Mouse (Mus musculus) heart, postnatal 36 days (tissue): Measurements from ENCODE around the gene Tspan9. TPM values are rescaled to one million over a fixed set of nuclear protein-coding genes. Genes with fewer than 3 reads are reported as not detected.
A peak's percentile ranks its signal among the peaks of the same experiment; 100 is the strongest.

Experiments
- DNase-seq, 2 experiments: peaks; one replicate each; pipeline ENCODE4 v3.0.0; 2021 to 2022
- intact Hi-C: fragments of 180-260 bp; cut with DNase I; formaldehyde crosslinking; loops from one replicate; pipeline ENCODE4 v1.15.1; 2025
- total RNA-seq, 2 experiments: library from RNA; stranded (reverse); gene quantifications; 2 replicates each; pipeline ENCODE4 v1.2.3; 2021

Gene Tspan9
- total RNA-seq, 2 experiments from 2014 or later: 80.9 to 113 TPM

DNA sequence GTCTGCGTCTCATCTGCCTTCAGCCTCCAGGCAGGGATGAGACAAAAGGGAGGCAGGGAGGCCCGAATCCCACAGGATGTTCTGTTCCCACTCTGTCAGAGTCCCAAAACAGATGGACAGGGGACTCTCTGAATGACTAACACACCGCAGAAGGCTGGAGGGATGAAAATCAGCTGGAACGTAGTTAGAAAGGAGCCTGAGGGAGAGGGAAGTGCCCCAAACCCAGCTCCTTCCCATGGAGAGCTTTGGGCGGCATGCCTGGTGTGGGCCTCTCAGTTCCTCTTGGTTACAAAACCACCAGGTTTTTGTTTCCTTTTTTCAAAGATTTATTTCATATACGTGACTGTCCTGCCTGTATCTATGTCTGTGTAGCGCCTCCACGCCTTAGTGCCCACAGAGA, 35.7 kb downstream of the Tspan9 start:
- intact Hi-C loops: no loop called here

GRCm38 (mm10) chr6:128106154-128106553, 37.2 kb downstream of the Tspan9 start:
- intact Hi-C loops: no loop called here
- DNase-seq: no peak

More for the DNA sequence above, 35.7 kb downstream of the Tspan9 start:
- DNase-seq: no peak

- no peak for DNase-seq
- intact Hi-C loops: no loop called here
Measured at GRCm38 (mm10) chr6:128104712-128105324, 38.6 kb downstream of the Tspan9 start.

GRCm38 (mm10) chr6:128103874-128104273, 39.5 kb downstream of the Tspan9 start:
- no peak for DNase-seq
- intact Hi-C loops: no loop called here

DNA sequence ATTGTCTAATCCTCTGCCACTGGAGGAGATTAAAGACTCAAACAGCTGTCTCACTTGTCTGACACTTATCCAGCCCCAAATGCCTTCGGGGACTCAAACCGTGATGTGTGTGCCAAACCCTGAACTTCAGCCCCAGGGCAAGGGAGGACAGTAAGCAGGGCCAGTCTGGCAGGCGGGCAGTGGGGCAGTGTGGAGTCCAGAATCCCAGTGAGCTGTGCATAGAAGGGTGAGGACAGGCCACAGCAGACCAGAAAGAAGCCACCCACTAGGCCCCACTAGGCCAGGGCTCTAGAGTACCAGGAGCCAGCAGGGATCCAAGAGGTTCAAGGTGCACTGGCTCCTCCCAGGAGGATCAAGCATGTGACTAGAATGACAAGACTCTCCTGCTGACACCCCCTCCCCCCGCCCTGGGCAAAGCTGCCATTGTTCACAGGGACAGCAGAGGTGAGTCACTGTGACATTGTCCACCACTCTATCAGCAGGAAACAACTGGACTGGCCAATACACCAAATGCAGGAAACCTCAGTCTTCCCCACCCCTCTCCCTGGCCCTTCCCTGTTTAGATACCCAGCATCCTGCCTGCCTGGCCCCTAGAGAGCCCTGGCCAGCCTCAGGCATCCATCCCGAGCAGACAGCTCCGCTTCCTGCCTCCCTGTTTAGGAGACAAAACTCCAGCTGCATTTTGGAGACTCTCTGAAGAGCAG, 40.9 kb downstream of the Tspan9 start:
- peak; percentile 54 to 62 for DNase-seq
- intact Hi-C loops: loop anchor here (1.0 kb wide), 1 partner anchor 40 kb away; no protein-coding TSS in a partner anchor

GRCm38 (mm10) chr6:128099871-128100270, 43.5 kb downstream of the Tspan9 start:
- intact Hi-C loops: no loop called here
- DNase-seq: no peak

GRCm38 (mm10) chr6:128099190-128099589, 44.2 kb downstream of the Tspan9 start:
- DNase-seq: no peak
- intact Hi-C loops: no loop called here

DNA sequence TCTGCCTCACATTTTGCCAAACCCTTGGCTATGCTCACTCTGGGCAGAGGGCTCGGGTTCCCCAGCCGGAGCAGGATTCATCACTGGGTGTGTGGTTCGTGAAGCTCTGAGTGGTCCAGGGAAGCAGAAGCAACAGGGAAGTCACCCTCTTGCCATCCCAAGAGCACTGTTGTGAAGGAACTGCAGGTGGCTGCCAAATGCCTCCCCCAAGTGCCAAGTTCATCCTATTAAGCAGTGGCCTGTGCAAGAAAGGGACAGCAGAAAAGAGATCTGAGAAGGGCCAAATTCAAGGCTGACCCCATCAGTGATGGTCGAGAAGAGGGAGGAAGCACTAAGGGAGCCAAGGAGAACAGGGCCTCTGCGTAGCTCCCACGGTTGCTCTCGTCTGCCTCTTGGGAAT, 46.9 kb downstream of the Tspan9 start:
- intact Hi-C loops: no loop called here
- DNase-seq: no peak

GRCm38 (mm10) chr6:128095906-128096305, 47.5 kb downstream of the Tspan9 start:
- intact Hi-C loops: no loop called here
- DNase-seq: no peak

- DNase-seq: no peak
- intact Hi-C loops: no loop called here
Measured at GRCm38 (mm10) chr6:128095131-128095530, 48.3 kb downstream of the Tspan9 start.

DNA sequence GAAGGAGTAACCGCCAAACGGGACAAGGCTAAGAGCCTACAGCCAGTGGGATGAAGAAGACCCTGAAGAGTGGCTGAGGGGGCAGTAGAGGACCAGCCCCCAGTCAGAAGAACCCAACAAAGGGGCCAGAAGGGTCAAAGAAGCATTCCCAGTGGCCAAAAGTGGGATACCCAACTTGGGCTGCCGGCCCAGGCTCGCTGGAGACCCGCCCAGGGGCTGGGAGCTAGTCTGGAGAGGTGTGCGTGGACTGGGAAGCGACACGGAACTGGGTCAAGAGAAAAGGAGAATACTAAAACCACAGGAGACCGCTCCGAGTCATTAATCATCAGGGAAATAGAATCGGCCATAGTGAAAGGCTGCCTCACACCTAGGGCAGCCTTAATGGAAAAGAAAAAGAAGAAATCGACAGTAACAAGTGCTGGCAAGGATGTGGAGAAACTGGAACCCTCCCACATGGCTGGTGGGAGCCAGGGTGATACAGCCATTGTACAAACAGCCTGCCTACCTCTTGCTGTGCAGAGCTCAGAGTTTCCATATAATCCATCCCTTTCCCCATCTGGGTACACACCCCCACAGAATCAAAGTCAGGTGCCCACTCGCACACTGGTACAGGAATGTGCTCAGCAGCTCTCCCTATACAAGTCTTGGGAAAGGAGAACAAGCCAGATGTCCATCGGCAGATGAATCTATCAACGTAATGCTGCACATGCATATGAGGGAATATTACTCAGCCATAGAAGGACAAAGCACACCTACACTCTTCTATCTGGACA, 49.4 kb downstream of the Tspan9 start:
- intact Hi-C loops: no loop called here

GRCm38 (mm10) chr6:128092621-128093020, 50.8 kb downstream of the Tspan9 start:
- intact Hi-C loops: no loop called here
- DNase-seq: no peak

More for the DNA sequence above, 49.4 kb downstream of the Tspan9 start:
- no peak for DNase-seq

DNA sequence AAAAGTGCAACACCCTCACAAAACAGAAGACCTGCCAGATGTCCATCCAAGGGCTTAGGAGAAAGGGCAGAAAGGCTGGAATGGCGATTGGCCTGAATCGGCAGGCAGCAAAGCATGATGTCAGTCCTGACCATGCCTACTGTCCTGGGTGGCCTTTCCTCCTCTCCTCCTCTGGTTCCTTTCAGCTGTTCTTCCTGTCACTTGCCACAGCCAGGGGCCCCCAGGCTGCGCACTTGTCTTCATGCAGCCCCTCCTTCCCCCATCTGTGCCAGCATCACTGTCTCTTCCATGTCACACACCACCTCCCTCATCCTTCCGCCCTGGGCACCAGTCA, 51.6 kb downstream of the Tspan9 start:
- no peak for DNase-seq

DNA sequence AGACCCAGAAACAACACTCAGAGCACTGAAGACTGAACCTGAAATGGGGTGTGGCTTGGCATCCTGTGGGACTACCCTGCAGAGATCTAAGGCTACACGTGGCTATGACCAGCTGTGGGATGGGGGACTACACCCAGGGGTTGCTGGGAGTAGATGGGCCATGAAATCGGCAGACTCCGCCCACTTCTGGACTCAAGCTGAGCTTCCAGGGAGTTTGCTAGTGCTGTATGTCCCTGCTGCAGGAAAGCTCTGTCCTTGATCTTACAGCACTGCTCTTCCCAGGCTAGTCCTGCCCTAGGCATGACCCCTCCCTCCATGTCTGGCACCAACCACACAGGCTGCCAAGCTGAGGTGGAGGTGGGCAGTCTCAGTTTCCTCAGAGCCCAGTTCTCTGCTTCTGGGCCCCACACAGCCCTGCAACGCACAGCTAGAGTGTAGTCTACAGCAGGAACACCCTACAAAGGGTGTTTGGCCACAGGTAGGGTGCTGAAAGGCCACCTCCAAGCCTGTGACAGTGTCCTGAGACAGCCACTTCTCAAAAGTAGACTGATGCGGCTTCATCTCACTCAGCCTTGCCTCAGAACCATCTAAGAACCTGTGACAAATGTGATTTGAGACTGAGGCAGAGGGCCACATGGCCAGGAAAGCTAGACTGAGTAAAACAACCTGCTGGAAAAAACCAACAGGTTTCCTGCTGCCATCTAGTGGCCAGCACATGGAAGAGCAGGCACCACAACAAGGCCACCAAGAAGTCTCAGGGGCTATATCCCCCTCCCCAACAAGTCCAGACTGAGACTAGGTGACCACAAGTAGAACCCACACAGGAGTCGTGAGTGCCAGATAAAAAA, 52.2 kb downstream of the Tspan9 start:
- DNase-seq: peak; percentile 53 to 74
- intact Hi-C loops: loop anchor here (1.0 kb wide), 4 partner anchors 28 to 121 kb away; no protein-coding TSS in a partner anchor

More for the DNA sequence above, 51.6 kb downstream of the Tspan9 start:
- intact Hi-C loops: loop anchor here (1.0 kb wide), 4 partner anchors 28 to 121 kb away; no protein-coding TSS in a partner anchor

GRCm38 (mm10) chr6:128089770-128090702, 53.4 kb downstream of the Tspan9 start:
- intact Hi-C loops: no loop called here
- peak; percentile 76 to 80 for DNase-seq

DNA sequence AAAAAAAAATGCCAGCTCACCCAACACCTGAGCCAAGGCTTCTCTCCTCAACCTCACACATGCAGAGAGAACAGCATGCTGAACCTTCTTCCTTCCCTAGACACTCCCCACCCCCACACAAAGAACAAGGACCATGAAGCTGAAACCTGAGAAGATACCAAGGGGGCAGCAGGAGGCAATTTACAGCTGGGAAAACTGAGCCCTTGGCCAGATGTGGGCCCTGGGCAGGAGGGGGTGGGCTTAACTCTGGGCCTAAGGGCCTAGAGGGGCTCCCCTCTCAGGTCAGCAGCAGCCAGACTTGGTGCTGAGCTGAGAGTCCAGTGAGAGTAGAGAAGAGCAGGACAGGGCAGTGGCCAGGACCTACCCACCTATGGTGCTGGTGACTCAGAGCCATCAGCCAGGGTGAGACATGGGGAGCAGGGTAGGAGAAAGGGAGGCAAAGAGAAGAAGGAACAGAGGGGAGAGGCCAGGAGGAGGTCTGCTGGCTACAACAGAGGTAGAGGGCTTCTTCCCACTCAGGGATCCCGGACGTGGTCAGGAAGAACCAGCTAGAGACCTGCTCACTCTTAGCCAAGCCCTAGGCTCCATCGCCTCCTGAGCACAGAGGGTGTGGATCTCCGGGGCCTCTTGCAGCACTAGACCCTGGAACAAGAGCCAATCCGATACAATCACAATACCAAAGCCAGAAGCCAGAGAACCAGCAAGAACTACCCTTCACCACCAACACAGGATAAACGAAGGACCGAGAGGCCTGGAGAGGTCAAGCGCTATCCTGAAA, 54.5 kb downstream of the Tspan9 start:
- intact Hi-C loops: no loop called here
- DNase-seq: no peak

- intact Hi-C loops: no loop called here
- DNase-seq: no peak
Measured at GRCm38 (mm10) chr6:128085488-128086066, 57.8 kb downstream of the Tspan9 start.

DNA sequence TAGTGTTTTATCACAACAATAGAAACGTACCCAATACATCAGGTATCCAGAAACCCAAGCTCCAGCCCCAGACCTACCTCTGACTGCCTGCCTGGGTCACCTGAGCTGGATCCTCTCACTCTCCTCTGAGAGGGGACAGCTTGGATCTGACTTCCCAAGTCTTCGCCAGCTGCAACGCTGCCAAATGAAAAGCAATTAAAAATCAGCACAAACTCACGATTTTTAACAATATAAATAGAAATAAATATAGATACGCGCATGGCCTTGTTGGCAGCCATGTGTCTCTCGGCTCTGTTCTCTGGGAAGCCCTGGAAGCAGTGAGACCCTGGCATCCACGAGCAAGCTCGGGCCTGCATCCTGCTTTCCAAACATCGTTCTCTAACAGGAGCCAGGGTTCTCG, 60.1 kb downstream of the Tspan9 start:
- DNase-seq: no peak
- intact Hi-C loops: no loop called here
